Mouse (Mus musculus): Measurements from ENCODE around the gene Kcnj5.
A peak's percentile ranks its signal among the peaks of the same experiment; 100 is the strongest.

The Kcnj5 gene

DNA sequence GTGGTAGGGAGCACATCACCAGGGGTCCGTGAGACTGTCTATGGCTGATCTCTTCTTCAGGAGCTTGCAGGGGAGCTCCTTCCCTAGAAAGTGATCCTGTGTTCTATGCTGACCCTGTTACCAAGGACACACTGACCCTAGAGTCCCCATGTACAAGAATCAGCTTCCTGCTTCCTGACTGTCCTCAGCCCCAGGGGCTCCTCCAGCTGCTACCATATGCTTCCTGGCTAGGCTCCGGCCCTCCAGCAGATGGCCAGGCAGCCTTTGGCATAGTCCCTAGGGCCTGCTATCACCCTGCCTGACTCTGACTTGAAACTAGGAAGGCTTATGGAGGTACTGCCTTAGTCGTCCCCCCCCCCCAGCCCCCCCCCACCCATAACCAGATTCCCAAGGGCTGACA, 24.0 kb downstream of the Kcnj5 start:
- DNase-seq (ENCODE audit: low spot score in 2 of 2), result no peak

DNA sequence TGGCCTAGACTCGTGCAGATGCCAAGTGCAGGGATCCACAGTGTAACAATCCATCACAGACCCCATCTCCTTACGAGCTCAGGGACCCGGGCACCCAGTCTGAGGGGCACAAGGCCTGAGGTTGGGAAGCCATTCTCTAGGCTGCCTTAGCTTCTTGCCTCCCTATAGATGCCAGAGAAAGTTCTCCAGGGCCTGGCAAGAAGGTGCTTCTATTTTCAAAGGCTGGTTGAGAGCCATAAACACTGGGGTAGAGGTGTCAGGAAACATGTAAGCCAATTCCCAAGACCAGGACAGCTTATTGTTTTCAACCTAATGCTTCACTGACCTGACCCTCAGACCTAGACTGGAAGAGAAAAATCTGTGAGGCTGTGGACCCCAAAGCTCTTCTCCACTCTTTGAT, 28.2 kb downstream of the Kcnj5 start:
- DNase-seq (ENCODE audit: low spot score in 2 of 2), result no peak

DNA sequence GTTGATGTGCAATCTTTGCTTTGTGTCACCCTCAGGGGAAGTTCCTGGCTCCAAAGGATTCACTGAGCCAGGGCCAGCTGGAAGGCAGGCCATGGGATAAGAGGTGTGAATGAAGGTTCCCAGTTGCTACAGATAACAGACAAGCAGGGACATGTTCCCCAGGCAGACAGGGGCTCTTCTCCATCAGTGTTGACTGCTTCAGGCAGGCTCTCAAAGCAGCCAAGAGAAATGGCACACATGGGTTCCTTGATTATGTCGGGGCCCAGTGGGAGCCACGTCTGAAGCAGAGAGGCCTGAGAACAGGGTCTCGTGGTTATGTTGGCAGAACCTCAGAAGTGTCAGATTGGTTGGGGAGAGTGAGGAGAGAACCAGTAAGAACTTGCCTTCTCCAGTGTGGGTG, 30.1 kb downstream of the Kcnj5 start:
- DNase-seq (ENCODE audit: low spot score in 2 of 2), result no peak

DNA sequence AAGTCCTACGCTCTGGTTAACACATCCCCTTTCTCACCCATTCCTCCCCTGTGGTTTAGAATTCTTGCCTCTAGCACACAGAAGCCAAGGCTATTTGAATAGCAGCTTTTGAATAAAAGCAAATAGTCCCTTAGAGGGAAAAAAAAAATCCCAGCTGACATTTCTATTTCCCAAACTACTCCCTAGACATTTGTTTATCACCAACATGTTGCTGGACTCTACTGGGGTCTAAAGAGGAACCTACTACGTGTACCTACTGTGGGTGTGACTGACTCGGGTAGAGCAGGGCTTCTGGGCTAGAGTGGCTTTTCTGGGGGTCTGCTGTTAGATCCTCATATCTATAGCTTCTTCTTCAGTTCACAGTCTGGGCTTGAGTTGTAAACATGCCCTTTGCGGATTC, 31.9 kb downstream of the Kcnj5 start:
- DNase-seq (ENCODE audit: low spot score in 2 of 2), result no peak

DNA sequence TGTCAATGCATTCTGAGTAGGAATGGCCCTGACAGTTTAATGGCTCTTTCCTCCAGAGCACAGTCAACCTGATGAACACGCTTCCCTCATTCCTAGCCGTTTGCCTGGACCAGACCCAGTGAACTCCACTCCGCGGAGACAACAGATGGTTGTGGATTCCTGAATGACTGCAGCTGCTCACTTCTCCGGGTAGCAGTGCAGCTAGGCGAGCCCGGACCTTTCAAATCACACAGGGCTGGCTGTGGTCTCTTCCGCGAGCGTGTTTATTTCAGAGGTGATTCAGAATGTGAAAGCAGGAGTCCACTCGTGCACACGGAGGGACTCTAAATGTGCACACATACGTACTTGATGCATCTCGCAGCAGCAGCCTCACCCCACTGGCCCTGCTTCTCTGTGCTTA, 32.4 kb downstream of the Kcnj5 start:
- no peak for DNase-seq (ENCODE audit: low spot score in 2 of 2)

DNA sequence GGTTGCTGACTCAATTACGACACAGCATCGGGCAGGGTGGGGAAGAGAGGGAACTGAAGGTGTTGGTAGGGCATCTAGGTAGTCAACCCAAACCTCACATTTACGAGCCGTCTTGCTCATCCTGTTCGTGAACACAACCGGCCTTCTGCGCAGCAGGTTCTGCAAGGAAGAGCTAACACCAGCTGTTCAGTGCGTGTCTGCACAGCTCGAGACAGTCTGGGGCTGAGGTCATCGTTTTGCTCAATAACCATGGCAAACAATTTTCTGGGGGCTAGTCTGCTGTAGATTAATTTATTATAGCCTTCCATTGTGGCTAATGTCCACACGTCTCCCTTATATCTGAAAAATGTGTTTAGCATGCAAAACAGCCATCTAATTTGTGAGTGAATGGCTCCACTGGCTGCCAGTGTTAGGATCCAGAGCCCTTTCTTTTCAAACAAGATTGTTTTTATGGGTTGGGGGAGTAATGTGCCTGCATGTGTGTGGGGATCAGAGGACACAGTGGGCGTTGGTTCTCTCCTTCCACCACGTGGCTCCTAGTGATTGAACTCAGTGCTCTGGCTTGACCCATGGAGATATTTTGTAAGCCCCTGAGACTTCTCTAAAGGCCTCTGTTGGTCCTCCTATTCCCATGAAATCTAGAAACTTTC, 41.5 kb downstream of the Kcnj5 start:
- no peak for DNase-seq (ENCODE audit: low spot score in 2 of 2)

DNA sequence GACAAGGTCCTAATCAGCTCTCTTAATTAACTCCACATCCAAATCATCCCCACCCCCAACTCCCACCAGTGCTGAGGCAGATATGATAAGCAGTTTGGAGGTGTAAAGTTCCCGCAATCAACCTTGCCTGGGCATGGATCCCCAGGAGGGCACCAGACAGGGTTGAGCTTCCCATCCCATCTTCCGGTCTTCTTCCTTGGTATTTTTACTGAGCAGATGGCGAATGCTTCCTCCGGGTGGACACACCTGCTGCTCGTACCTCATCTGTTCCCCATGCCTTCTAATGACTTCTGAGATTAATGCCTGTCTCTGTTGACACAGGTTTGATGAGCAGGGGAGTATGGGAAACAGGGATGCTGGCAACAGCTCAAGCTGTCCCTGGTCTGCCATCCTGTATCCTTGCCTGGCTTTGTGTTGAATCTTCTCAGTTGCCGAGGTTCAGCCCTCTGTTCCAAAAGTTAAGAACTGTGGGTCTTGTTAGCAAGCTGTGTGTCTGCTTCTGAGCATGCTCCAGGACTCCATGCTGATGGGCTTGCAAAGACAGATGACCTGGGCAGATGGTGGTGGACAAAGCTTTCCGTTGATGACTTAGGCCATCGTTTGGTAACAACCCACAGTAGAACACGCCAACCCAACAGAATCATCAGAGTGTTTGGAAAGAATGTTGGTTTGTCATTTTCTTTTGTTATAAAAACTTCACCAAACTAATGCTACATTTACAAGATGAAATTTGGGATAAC, 48.9 kb downstream of the Kcnj5 start:
- DNase-seq (ENCODE audit: low spot score in 2 of 2), result no peak

DNA sequence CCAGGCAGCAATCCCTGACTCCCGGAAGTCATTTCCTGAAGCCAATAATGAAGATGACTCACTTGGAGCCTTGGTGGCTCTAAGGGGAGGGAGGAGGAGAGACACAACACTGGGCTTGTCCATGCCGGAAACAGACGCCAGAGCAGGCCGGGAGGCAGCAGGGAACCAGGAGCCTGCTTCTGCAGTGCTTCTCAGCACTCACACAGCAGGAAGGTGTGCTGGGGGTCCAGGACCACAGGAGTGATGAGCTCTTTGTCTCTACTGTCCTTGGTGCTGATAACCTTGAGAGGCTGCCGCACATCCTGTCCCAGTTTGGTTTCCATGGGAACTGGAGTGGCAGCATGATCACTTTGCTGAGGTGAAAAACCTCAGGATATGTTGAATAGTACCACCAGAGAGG, 51.5 kb downstream of the Kcnj5 start:
- DNase-seq (ENCODE audit: low spot score in 2 of 2), result no peak

DNA sequence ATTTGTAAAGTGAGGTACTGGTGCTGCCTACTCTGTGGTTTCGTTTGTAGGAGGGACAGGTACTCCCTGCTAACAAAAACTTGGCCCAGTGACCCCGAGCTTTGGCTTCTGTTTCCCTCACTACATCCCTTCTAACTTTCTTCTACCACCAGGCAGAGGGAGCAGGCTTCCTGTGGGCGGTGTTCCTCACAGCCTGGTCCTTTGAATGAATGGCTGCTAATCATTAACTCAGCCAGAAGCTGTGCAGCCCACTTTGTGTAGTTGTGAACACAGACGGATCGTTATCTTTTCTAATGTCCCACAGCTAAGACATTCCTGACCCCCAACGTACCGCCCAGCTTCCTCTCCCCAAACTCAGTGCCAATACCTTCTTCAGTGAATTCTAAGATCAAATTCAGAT, 52.5 kb downstream of the Kcnj5 start:
- DNase-seq (ENCODE audit: low spot score in 2 of 2), result no peak

DNA sequence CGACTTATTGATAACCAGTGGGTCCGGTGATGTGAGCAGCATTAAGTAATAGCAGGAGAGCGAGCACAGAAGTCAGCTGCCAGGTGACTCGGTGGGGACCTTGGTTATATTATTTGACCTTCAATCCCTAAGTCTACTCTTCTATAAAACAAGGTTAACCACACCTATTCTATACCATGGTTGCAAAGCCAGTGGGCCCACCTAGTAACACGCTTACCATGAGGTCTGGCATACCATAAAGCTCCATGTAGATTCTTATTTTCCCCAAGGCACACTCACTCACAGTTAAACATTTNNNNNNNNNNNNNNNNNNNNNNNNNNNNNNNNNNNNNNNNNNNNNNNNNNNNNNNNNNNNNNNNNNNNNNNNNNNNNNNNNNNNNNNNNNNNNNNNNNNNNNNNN, 60.6 kb downstream of the Kcnj5 start:
- no peak for DNase-seq (ENCODE audit: low spot score in 2 of 2)

DNA sequence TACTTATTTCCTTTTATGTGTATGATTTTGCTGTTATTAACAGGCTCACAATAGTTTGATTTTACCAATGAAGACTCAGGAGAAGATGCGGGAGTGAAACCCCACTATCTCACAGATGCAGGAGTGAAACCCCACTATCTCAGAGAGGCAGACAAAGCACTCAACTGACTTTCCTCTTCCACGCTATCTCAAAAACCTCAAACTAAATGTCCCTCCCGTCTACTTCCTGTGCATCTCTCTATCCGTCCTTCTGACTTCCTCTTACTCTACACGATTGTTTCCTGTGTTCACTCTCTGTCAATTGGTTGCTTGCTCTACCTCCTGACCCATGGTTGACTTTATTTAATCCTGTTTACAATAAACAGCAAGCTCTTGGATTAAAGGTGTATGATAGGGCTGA, 63.7 kb downstream of the Kcnj5 start:
- no peak for DNase-seq (ENCODE audit: low spot score in 2 of 2)

DNA sequence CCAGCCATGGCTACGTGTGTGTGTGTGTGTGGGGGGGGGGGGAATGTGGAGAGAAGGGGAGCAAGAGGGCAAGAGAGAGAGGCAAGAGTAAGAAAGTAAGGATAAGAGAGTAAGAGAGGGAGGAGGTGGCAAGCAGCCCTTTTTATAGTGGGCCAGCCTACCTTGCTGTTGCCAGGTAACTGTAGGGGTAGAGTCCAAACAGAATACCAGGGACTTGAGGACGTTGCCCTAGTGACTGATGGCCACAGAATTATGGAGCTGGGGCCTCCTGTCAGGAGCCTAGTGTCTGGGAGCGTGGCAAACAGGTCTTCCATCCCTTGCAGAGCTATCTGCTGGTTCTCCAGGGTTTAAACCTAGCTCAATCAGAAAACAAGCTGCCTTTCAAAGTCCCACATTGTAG, 64.4 kb downstream of the Kcnj5 start:
- DNase-seq (ENCODE audit: low spot score in 2 of 2), result no peak

DNA sequence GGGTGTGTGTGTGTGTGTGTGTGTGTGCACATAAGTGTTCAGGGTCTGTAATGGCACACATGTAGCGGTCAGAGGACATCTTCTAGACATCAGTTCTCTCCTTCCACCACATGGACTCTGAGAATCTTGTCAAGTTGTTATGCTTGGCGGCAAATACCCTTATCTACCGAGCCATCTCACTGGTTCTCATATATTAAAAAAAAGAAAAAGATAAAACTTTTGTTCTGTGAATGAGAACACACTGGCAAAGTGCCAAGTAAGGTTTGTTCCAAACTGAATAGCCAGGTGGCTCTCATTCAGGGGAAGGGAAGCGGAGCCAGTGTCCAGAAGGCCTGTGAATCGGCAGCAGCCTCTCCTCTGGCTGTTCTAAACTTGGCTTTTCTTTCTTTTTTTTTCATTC, 66.1 kb downstream of the Kcnj5 start:
- DNase-seq (ENCODE audit: low spot score in 2 of 2), result no peak

DNA sequence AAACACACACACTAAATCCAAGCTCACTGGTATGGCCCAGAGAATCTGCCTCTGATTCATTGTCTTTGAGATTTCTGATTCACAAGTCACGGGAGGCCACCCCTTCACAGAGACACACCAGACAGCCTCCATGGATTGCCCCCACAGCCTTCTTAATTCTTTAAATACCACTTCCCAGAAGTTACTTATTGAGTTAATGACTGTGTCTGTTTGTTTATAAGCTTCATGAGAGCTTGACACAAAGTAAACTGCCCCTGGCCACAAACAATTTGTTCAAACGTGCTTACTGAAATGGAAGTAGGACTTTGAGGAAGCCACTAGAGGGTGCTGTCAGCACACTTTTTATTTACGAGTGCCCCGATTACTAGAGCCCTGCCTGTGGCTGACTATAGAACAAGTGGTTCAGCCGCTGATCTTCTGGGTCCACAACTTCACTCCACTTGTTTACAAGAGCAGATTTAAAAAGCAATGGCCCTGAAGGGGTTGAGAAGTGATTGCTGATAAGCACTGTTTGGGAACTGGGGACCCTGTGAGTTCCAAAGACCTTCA, 72.2 kb downstream of the Kcnj5 start:
- peak in 1 of 2 experiments; percentile 53 for DNase-seq (ENCODE audit: low spot score in 2 of 2)

All from spleen, postnatal 14 days (tissue).